Mouse (Mus musculus) gastrocnemius, postnatal 4 days (tissue): ENCODE data around the gene Fam228a. TPM values are rescaled to one million over a fixed set of nuclear protein-coding genes. Genes with fewer than 3 reads are reported as not detected.

Experiments
- total RNA-seq, 2 experiments: library from RNA; stranded (reverse); gene quantifications; 2 replicates each; pipeline ENCODE4 v1.2.3; 2021

Gene Fam228a
- total RNA-seq, 2 experiments from 2014 or later: 0.23 to 0.49 TPM

Other genes starting within 250 kb of the Fam228a start
- 10 to 100 TPM; 34.2 to 36.5 TPM for gene Itsn2, start 145.8 kb downstream of the Fam228a start, total RNA-seq
- not detected for gene Gm3625, start 145.5 kb downstream of the Fam228a start, total RNA-seq
- 1 to 10 TPM; 1.9 to 2.5 TPM for gene Pfn4, start 30.6 kb upstream of the Fam228a start, total RNA-seq
- gene Fam228b, start 30.8 kb upstream of the Fam228a start, total RNA-seq: 1 to 10 TPM; 6.9 to 10.0 TPM
- 10 to 100 TPM; 73.9 to 80.8 TPM for gene Sf3b6, start 79.1 kb upstream of the Fam228a start, total RNA-seq
- gene Fkbp1b, start 103.2 kb upstream of the Fam228a start, total RNA-seq: 1 to 10 TPM; 5.1 to 6.1 TPM
- 10 to 100 TPM; 10.5 to 10.7 TPM for gene Wdcp, start 104.9 kb upstream of the Fam228a start, total RNA-seq
- gene Mfsd2b, start 135.9 kb upstream of the Fam228a start, total RNA-seq: 1 to 10 TPM in 1 of 2 experiments, under 1 TPM in 1; 0.65 to 1.3 TPM
- 10 to 100 TPM; 31.9 to 36.7 TPM for gene Ubxn2a, start 169.3 kb upstream of the Fam228a start, total RNA-seq
- 10 to 100 TPM; 30.4 to 35.2 TPM for gene Atad2b, start 178.9 kb upstream of the Fam228a start, total RNA-seq